Mouse (Mus musculus) limb, embryonic 11.5 days (tissue): Measurements from ENCODE around the gene Ick. TPM values are rescaled to one million over a fixed set of nuclear protein-coding genes. Genes with fewer than 3 reads are reported as not detected.

Experiments used
- ATAC-seq: fragments of 200-750 bp; cut with Nextera tagmentation; 2 replicates; pipeline ENCODE4 v1.8.0; 2017; ENCODE audit warnings: low read depth; ENCODE audit not compliant: insufficient number of reproducible peaks, low FRiP score, low TSS enrichment
- DNase-seq: peaks from one replicate; pipeline ENCODE4 v3.0.0-alpha.2; 2015; ENCODE audit warnings: low spot score
- H3K27ac ChIP-seq: fragments of 300-500 bp; sonication (generic); replicated peaks from 2 replicates; pipeline ENCODE4 v1.5.1; 2014; ENCODE audit warnings: low read depth, mild to moderate bottlenecking, low read length
- H3K27me3 ChIP-seq: fragments of 300-500 bp; sonication (generic); 2 replicates; pipeline ENCODE4 v1.6.1; 2014; ENCODE audit warnings: mild to moderate bottlenecking, low read length, mixed read lengths; ENCODE audit not compliant: control insufficient read depth, insufficient read depth
- H3K36me3 ChIP-seq: fragments of 300-500 bp; sonication (generic); 2 replicates; pipeline ENCODE4 v1.6.1; 2014; ENCODE audit warnings: mild to moderate bottlenecking, low read length, moderate library complexity, mixed read lengths; ENCODE audit not compliant: control insufficient read depth, insufficient read depth
- H3K4me1 ChIP-seq: fragments of 300-500 bp; sonication (generic); 2 replicates; pipeline ENCODE4 v1.6.1; 2014; ENCODE audit warnings: low read length, mixed read lengths; ENCODE audit not compliant: control insufficient read depth, insufficient read depth
- H3K4me2 ChIP-seq: fragments of 300-500 bp; sonication (generic); 2 replicates; pipeline ENCODE4 v1.6.1; 2014; ENCODE audit warnings: low read depth, mild to moderate bottlenecking, moderate library complexity; ENCODE audit not compliant: severe bottlenecking
- H3K4me3 ChIP-seq: fragments of 300-500 bp; sonication (generic); 2 replicates; pipeline ENCODE4 v1.5.1; 2014; ENCODE audit warnings: low read depth, low read length
- H3K9ac ChIP-seq: fragments of 300-500 bp; sonication (generic); 2 replicates; pipeline ENCODE4 v1.6.1; 2014; ENCODE audit warnings: mild to moderate bottlenecking, low read length
- H3K9me3 ChIP-seq: fragments of 300-500 bp; sonication (generic); 2 replicates; pipeline ENCODE4 v1.6.1; 2016; ENCODE audit warnings: low read length; ENCODE audit not compliant: control insufficient read depth
- WGBS: fragments of 180-500 bp; shearing (Covaris S2); extraction: QIAGEN DNeasy Blood & Tissue Kit; methylation state at CpG from one replicate; pipeline ENCODE4 v1.1.7; 2014; 5-methylcytosine and 5-hydroxymethylcytosine counted together
- polyA plus RNA-seq: library from polyadenylated mRNA; unstranded; fragments of >200 nt; fragmentation: Nextera tagmentation; extraction: Ambion mirVana; gene quantifications from 2 replicates; pipeline ENCODE4 v1.2.1, GENCODE M21; 2014

Ick gene
- polyA plus RNA-seq, 1 experiment from 2014 or later: 42.7 TPM

GRCm38 (mm10) chr9:78075256-78075655, 33.7 kb upstream of the Ick start:
- no peaks in the 10 kb centered on the region for H3K9me3 ChIP-seq
- DNase-seq (no peak), ATAC-seq (no peak)
- H3K27ac ChIP-seq: no peak overlapping the region
- H3K4me2 ChIP-seq: no peak overlapping the region
- H3K4me3 ChIP-seq: no peak overlapping the region
- H3K27me3 ChIP-seq: no peaks in the 10 kb centered on the region
- H3K36me3 ChIP-seq: no peaks in the 10 kb centered on the region
- WGBS: 95% methylated on average over 3 of the region's 3 CpGs
- H3K4me1 ChIP-seq: no peaks in the 10 kb centered on the region
- no peak overlapping the region for H3K9ac ChIP-seq

GRCm38 (mm10) chr9:78078240-78078639, 30.8 kb upstream of the Ick start:
- H3K4me3 ChIP-seq: no peak overlapping the region
- H3K4me1 ChIP-seq: no peaks in the 10 kb centered on the region
- 39% methylated on average over 2 of the region's 2 CpGs for WGBS
- no peak overlapping the region for H3K4me2 ChIP-seq
- DNase-seq: no peak
- H3K27ac ChIP-seq: no peak overlapping the region
- ATAC-seq: no peak
- peaks cover under 1% of the 10 kb centered on the region; the same call in 1 of the 2 replicates for H3K36me3 ChIP-seq
- H3K9ac ChIP-seq: no peak overlapping the region
- no peaks in the 10 kb centered on the region for H3K27me3 ChIP-seq
- H3K9me3 ChIP-seq: no peaks in the 10 kb centered on the region

GRCm38 (mm10) chr9:78081835-78082234, 27.2 kb upstream of the Ick start:
- DNase-seq: no peak
- ATAC-seq: no peak
- Histone ChIP-seq H3K9me3 (no peaks in the 10 kb centered on the region), H3K4me3 (no peak overlapping the region), H3K27ac (no peak overlapping the region), H3K4me2 (no peak overlapping the region), H3K9ac (no peak overlapping the region), H3K27me3 (no peaks in the 10 kb centered on the region), H3K4me1 (no peaks in the 10 kb centered on the region), H3K36me3 (peaks cover 16% of the 10 kb centered on the region; the same call in 1 of the 2 replicates)
- 91% methylated on average over 7 of the region's 7 CpGs for WGBS

- no peaks in the 10 kb centered on the region for H3K9me3 ChIP-seq
- no peak for DNase-seq
- no peak overlapping the region for H3K9ac ChIP-seq
- H3K4me2 ChIP-seq: no peak overlapping the region
- no peak overlapping the region for H3K27ac ChIP-seq
- no peaks in the 10 kb centered on the region for H3K27me3 ChIP-seq
- no peaks in the 10 kb centered on the region for H3K4me1 ChIP-seq
- 93% methylated on average over 4 of the region's 4 CpGs for WGBS
- H3K36me3 ChIP-seq: peaks cover 16% of the 10 kb centered on the region; the same call in 1 of the 2 replicates
- ATAC-seq: no peak
- no peak overlapping the region for H3K4me3 ChIP-seq
Observed at GRCm38 (mm10) chr9:78084341-78084740, 24.7 kb upstream of the Ick start.

- 78% methylated on average over 14 of the region's 14 CpGs for WGBS
- no peaks in the 10 kb centered on the region for H3K27me3 ChIP-seq
- no peak for ATAC-seq
Observed at GRCm38 (mm10) chr9:78085722-78086287, 23.2 kb upstream of the Ick start.

GRCm38 (mm10) chr9:78087751-78088150, 21.2 kb upstream of the Ick start:
- H3K4me1 ChIP-seq: no peaks in the 10 kb centered on the region

More at GRCm38 (mm10) chr9:78085722-78086287, 23.2 kb upstream of the Ick start:
- Histone ChIP-seq H3K27ac (no peak overlapping the region), H3K4me1 (no peaks in the 10 kb centered on the region), H3K9ac (no peak overlapping the region), H3K36me3 (peaks cover 16% of the 10 kb centered on the region; the same call in 1 of the 2 replicates), H3K4me2 (no peak overlapping the region), H3K4me3 (no peak overlapping the region), H3K9me3 (no peaks in the 10 kb centered on the region)
- DNase-seq: no peak

GRCm38 (mm10) chr9:78088521-78088920, 20.5 kb upstream of the Ick start:
- Histone ChIP-seq H3K9ac (no peak overlapping the region), H3K27me3 (no peaks in the 10 kb centered on the region), H3K36me3 (peaks cover 13% of the 10 kb centered on the region; the same call in 1 of the 2 replicates), H3K9me3 (no peaks in the 10 kb centered on the region), H3K4me3 (no peak overlapping the region), H3K4me1 (no peaks in the 10 kb centered on the region), H3K27ac (no peak overlapping the region), H3K4me2 (no peak overlapping the region)
- no peak for DNase-seq
- no peak for ATAC-seq
- 79% methylated on average over 4 of the region's 4 CpGs for WGBS

More at GRCm38 (mm10) chr9:78087751-78088150, 21.2 kb upstream of the Ick start:
- H3K36me3 ChIP-seq: peaks cover 16% of the 10 kb centered on the region; the same call in 1 of the 2 replicates
- H3K4me3 ChIP-seq: no peak overlapping the region
- 92% methylated on average over 9 of the region's 9 CpGs for WGBS
- no peak overlapping the region for H3K27ac ChIP-seq
- no peaks in the 10 kb centered on the region for H3K9me3 ChIP-seq
- no peak overlapping the region for H3K4me2 ChIP-seq
- no peaks in the 10 kb centered on the region for H3K27me3 ChIP-seq
- no peak overlapping the region for H3K9ac ChIP-seq
- ATAC-seq (no peak), DNase-seq (no peak)

- Histone ChIP-seq H3K36me3 (peaks cover 13% of the 10 kb centered on the region; the same call in 1 of the 2 replicates), H3K27ac (no peak overlapping the region), H3K27me3 (no peaks in the 10 kb centered on the region), H3K4me1 (no peaks in the 10 kb centered on the region), H3K9ac (no peak overlapping the region), H3K4me2 (no peak overlapping the region), H3K4me3 (no peak overlapping the region), H3K9me3 (no peaks in the 10 kb centered on the region)
- ATAC-seq (no peak), DNase-seq (no peak)
- WGBS: 85% methylated on average over 7 of the region's 7 CpGs
Observed at GRCm38 (mm10) chr9:78088971-78089370, 20.0 kb upstream of the Ick start.

- Histone ChIP-seq H3K4me1 (no peaks in the 10 kb centered on the region), H3K4me3 (no peak overlapping the region), H3K9ac (no peak overlapping the region), H3K36me3 (peaks cover 10% of the 10 kb centered on the region; the same call in 1 of the 2 replicates), H3K9me3 (no peaks in the 10 kb centered on the region), H3K4me2 (no peak overlapping the region), H3K27ac (no peak overlapping the region), H3K27me3 (no peaks in the 10 kb centered on the region)
- 82% methylated on average over 1 of the region's 1 CpGs for WGBS
- no peak for DNase-seq
- no peak for ATAC-seq
Observed at GRCm38 (mm10) chr9:78089906-78090305, 19.1 kb upstream of the Ick start.
